Mouse (Mus musculus) lung, postnatal 0 days (tissue): ENCODE measurements around the gene Btd. TPM values are rescaled to one million over a fixed set of nuclear protein-coding genes. Genes with fewer than 3 reads are reported as not detected.

ENCODE experiments used
- ATAC-seq: fragments of 200-750 bp; cut with Nextera tagmentation; 2 replicates; pipeline ENCODE4 v1.8.0; 2017; ENCODE audit warnings: moderate library complexity
- DNase-seq: peaks from one replicate; pipeline ENCODE4 v3.0.0-alpha.2; 2016; ENCODE audit warnings: low spot score
- H3K27ac ChIP-seq: fragments of 300-500 bp; sonication (generic); 2 replicates; pipeline ENCODE4 v1.5.1; 2014; ENCODE audit warnings: antibody characterized with exemption, mild to moderate bottlenecking, low read length, mixed read lengths
- H3K27me3 ChIP-seq: fragments of 300-500 bp; sonication (generic); replicated peaks from 2 replicates; pipeline ENCODE4 v1.6.1; 2014; ENCODE audit warnings: low read length, mixed read lengths; ENCODE audit not compliant: insufficient read depth
- H3K36me3 ChIP-seq: fragments of 300-500 bp; sonication (generic); 2 replicates; pipeline ENCODE4 v1.6.1; 2014; ENCODE audit warnings: low read length, mixed read lengths; ENCODE audit not compliant: insufficient read depth
- H3K4me1 ChIP-seq: fragments of 300-500 bp; sonication (generic); 2 replicates; pipeline ENCODE4 v1.6.1; 2014; ENCODE audit warnings: antibody characterized with exemption, low read depth, low read length, mixed read lengths; ENCODE audit not compliant: insufficient read depth
- H3K4me2 ChIP-seq: fragments of 300-500 bp; sonication (generic); replicated peaks from 2 replicates; pipeline ENCODE4 v1.6.1; 2014; ENCODE audit warnings: low read depth, mild to moderate bottlenecking, low read length, moderate library complexity, mixed read lengths
- H3K4me3 ChIP-seq: fragments of 300-500 bp; sonication (generic); 2 replicates; pipeline ENCODE4 v1.5.1; 2014; ENCODE audit warnings: low read depth, low read length
- H3K9ac ChIP-seq: fragments of 300-500 bp; sonication (generic); replicated peaks from 2 replicates; pipeline ENCODE4 v1.6.1; 2014; ENCODE audit warnings: low read depth, mild to moderate bottlenecking
- H3K9me3 ChIP-seq: fragments of 300-500 bp; sonication (generic); 2 replicates; pipeline ENCODE4 v1.6.1; 2016; ENCODE audit warnings: low read length, mixed read lengths
- CTCF ChIP-seq: IDR thresholded peaks from 2 replicates; pipeline ENCODE4 v1.5.1; 2016; ENCODE audit warnings: antibody characterized with exemption, mild to moderate bottlenecking
- EP300 ChIP-seq: IDR thresholded peaks from 2 replicates; pipeline ENCODE4 v1.6.1; 2016; ENCODE audit warnings: antibody characterized with exemption, mild to moderate bottlenecking, control low read depth
- whole genome bisulfite sequencing: fragments of 180-500 bp; shearing (Covaris S2); extraction: QIAGEN DNeasy Blood & Tissue Kit; methylation state at CpG from one replicate; pipeline ENCODE4 v1.1.7; 2014; 5-methylcytosine and 5-hydroxymethylcytosine counted together
- polyA plus RNA-seq: library from polyadenylated mRNA; unstranded; fragments of >200 nt; fragmentation: Nextera tagmentation; extraction: Ambion mirVana; gene quantifications from 2 replicates; pipeline ENCODE4 v1.2.1, GENCODE M21; 2015

Gene Btd
- polyA plus RNA-seq, 1 experiment from 2014 or later, result 28.2 TPM

- no peak overlapping the region for H3K9ac ChIP-seq
- 86% methylated on average over 4 of the region's 4 CpGs for WGBS
- no peaks in the 10 kb centered on the region for H3K27me3 ChIP-seq
- no peak for ATAC-seq
- no peaks in the 10 kb centered on the region for H3K9me3 ChIP-seq
- no peak overlapping the region for H3K4me3 ChIP-seq
- DNase-seq, result no peak
- peaks cover 4% of the 10 kb centered on the region; the same call in 1 of the 2 replicates for H3K36me3 ChIP-seq
- no peak overlapping the region for H3K27ac ChIP-seq
- no peak overlapping the region for H3K4me2 ChIP-seq
- no peak for TF ChIP-seq CTCF
- no peak for TF ChIP-seq EP300
- H3K4me1 ChIP-seq, result no peaks in the 10 kb centered on the region
Measured at GRCm38 (mm10) chr14:31697755-31698154, 56.9 kb downstream of the Btd start.

DNA sequence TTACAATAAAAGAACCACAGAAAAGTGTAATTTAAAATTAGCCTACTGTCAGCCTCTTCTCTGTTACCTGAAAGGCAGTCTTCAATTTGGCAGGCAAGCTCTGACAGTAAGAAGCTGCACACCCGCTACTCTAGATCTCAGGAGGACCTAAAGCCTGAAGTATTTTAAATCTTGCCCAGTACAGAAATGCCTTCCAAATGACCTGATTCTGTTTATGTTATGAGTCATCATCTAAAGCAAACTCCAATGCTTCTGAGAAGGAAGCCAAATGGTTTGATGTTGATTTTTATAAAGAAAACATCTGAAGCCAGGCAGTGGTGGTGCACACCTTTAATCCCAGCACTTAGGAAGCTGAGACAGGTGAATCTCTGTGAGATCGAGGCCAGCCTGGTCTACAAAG, 59.5 kb downstream of the Btd start:
- no peaks in the 10 kb centered on the region for H3K27me3 ChIP-seq
- WGBS, result 62% methylated on average over 2 of the region's 2 CpGs
- peak; percentile 43 for DNase-seq
- peak; percentile 41; the same call in 1 of the 2 replicates for ATAC-seq
- H3K36me3 ChIP-seq, result peaks cover 4% of the 10 kb centered on the region; the same call in 1 of the 2 replicates
- no peak for TF ChIP-seq EP300
- TF ChIP-seq CTCF, result no peak
- no peaks in the 10 kb centered on the region for H3K9me3 ChIP-seq
- H3K4me2 ChIP-seq, result no peak overlapping the region
- no peak overlapping the region for H3K9ac ChIP-seq
- no peak overlapping the region for H3K4me3 ChIP-seq
- no peak overlapping the region for H3K27ac ChIP-seq
- no peaks in the 10 kb centered on the region for H3K4me1 ChIP-seq

DNA sequence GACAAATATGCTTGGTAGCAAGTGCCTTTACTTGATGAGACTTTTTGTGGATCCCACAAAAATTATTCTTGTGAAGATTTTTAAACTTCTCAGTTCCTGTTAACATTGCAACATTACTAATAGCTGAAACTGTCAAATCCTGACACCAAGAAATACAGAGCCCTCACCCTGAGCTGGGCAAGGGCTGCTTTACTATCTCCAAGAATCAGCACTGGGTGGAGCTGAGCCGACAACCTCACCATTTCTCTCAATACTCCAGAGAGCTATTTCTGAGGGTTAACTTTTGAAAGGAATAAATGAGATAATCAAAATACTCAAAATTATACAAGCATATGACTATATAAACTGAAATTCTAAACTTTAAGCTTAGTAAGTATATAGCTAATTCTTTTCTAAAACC, 68.5 kb downstream of the Btd start:
- WGBS, result 73% methylated on average over 1 of the region's 1 CpGs
- H3K4me3 ChIP-seq, result no peak overlapping the region
- H3K4me2 ChIP-seq, result no peak overlapping the region
- no peaks in the 10 kb centered on the region for H3K27me3 ChIP-seq
- H3K27ac ChIP-seq, result no peak overlapping the region
- H3K4me1 ChIP-seq, result no peaks in the 10 kb centered on the region
- no peaks in the 10 kb centered on the region for H3K9me3 ChIP-seq
- peaks cover 4% of the 10 kb centered on the region; the same call in 1 of the 2 replicates for H3K36me3 ChIP-seq
- ATAC-seq (no peak), DNase-seq (no peak)
- TF ChIP-seq CTCF, result no peak
- TF ChIP-seq EP300, result no peak
- H3K9ac ChIP-seq, result no peak overlapping the region

GRCm38 (mm10) chr14:31715669-31716068, 74.8 kb downstream of the Btd start:
- Histone ChIP-seq H3K36me3 (0 out of 2 replicates have a peak, but pooled peaks cover 17% of the 10 kb centered on the region), H3K9me3 (no peaks in the 10 kb centered on the region), H3K4me2 (no peak overlapping the region), H3K9ac (no peak overlapping the region), H3K27me3 (no peaks in the 10 kb centered on the region), H3K4me3 (no peak overlapping the region), H3K4me1 (no peaks in the 10 kb centered on the region), H3K27ac (no peak overlapping the region)
- ATAC-seq, result no peak
- DNase-seq, result no peak
- no peak for TF ChIP-seq EP300
- no peak for TF ChIP-seq CTCF

GRCm38 (mm10) chr14:31717360-31717759, 76.5 kb downstream of the Btd start:
- no peak overlapping the region for H3K9ac ChIP-seq
- H3K4me1 ChIP-seq, result no peaks in the 10 kb centered on the region
- no peak for TF ChIP-seq EP300
- no peak for TF ChIP-seq CTCF
- H3K9me3 ChIP-seq, result no peaks in the 10 kb centered on the region
- ATAC-seq (no peak), DNase-seq (no peak)
- 96% methylated on average over 5 of the region's 5 CpGs for WGBS
- no peak overlapping the region for H3K27ac ChIP-seq
- H3K36me3 ChIP-seq, result 0 out of 2 replicates have a peak, but pooled peaks cover 17% of the 10 kb centered on the region
- H3K27me3 ChIP-seq, result no peaks in the 10 kb centered on the region
- no peak overlapping the region for H3K4me2 ChIP-seq
- H3K4me3 ChIP-seq, result no peak overlapping the region

Other genes with a start within 250 kb of the Btd start
- gene Sh3bp5, start 204.9 kb upstream of the Btd start, polyA plus RNA-seq, result 37.9 and 38.4 TPM in 2 replicates
- 10.0 and 11.3 TPM in 2 replicates for gene Eaf1, start 146.6 kb upstream of the Btd start, polyA plus RNA-seq
- 40.9 and 49.1 TPM in 2 replicates for gene Mettl6, start 146.0 kb upstream of the Btd start, polyA plus RNA-seq
- gene Colq, start 49.7 kb upstream of the Btd start, polyA plus RNA-seq, result 1.1 and 1.4 TPM in 2 replicates
- 1.7 and 1.9 TPM in 2 replicates for gene Gm49387, start 150 bp upstream of the Btd start, polyA plus RNA-seq
- 13.2 and 13.5 TPM in 2 replicates for gene Hacl1, start 258 bp downstream of the Btd start, polyA plus RNA-seq
- 3.7 and 3.8 TPM in 2 replicates for gene Ankrd28, start 189.6 kb downstream of the Btd start, polyA plus RNA-seq